Mouse (Mus musculus) heart, adult 11 months (tissue): ENCODE results near the gene Gpsm3.

Experiments
- DNase-seq: peaks from one replicate; pipeline ENCODE4 v3.0.0; 2022

Gene Gpsm3

GRCm38 (mm10) chr17:34604511-34605237, 15.1 kb downstream of the Gpsm3 start:
- peak; percentile 94 for DNase-seq

DNA sequence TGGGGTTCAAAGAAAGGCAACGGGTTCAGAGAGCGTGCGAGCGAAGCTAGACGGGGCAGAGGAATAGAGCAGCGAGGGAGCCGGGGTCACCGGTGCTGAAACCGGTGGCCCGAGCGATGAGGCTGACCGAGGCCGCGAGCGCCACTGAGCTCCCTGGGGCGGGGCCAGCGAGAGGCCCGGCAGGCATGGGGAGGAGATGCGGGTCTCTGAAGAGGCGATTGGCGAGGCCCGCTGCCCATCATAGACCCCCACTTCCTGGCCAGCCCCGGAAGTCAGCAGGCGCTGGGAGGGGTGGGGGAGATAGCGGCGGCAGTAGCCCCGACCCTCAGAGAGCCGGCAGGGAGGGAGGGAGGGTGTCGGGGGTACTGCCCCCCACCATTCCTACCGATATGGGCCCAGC, 16.0 kb downstream of the Gpsm3 start:
- peak; percentile 100 for DNase-seq

- DNase-seq = peak; percentile 95
These were observed 16.8 kb downstream of the Gpsm3 start for GRCm38 (mm10) chr17:34606186-34607039.

DNA sequence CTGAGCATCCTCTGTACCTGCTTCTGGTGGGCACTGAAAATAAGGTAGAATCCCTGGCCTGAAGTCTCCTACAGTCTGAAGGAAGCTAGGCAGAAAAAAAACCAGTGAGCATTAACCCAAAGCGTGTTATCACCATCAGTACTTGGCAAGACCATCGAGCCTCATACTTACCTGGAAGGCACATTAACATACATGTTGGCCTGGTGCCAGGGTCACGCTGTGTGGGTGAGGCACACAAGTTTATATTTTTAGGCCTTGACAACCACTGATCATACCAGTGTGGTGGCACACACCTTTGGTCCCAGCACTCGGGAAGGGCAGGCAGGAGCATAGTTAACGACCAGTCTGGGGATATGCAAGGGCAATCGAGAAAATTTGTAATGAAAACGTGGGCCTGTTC, 18.4 kb downstream of the Gpsm3 start:
- DNase-seq = no peak

GRCm38 (mm10) chr17:34611050-34611449, 21.4 kb downstream of the Gpsm3 start:
- DNase-seq = no peak

GRCm38 (mm10) chr17:34613054-34613645, 23.5 kb downstream of the Gpsm3 start:
- no peak for DNase-seq

- no peak for DNase-seq
These were observed 24.2 kb downstream of the Gpsm3 start for GRCm38 (mm10) chr17:34613830-34614229.

GRCm38 (mm10) chr17:34615871-34616270, 26.3 kb downstream of the Gpsm3 start, which contains the start of gene Egfl8:
Gene Egfl8 (minus strand): TSS chr17:34615971.
- no peak for DNase-seq

DNA sequence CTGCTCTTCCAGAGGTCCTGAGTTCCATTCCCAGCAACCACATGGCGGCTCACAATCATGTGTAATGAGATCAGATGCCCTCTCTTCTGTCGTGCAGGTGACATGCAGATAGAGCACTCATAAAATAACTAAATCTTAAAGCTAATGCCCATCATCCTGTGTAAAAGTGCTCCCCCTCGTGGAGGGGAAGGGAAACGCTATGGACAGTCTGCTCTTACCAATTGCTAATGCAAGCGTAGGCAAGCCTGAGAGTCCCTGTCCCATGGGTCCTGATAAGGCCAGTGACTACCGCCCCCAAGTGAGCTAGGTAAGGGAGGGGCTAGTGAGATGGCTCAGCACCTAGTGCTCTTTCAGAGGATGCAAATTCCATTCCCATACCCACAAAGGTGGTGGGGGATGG, 29.4 kb downstream of the Gpsm3 start:
- no peak for DNase-seq

DNA sequence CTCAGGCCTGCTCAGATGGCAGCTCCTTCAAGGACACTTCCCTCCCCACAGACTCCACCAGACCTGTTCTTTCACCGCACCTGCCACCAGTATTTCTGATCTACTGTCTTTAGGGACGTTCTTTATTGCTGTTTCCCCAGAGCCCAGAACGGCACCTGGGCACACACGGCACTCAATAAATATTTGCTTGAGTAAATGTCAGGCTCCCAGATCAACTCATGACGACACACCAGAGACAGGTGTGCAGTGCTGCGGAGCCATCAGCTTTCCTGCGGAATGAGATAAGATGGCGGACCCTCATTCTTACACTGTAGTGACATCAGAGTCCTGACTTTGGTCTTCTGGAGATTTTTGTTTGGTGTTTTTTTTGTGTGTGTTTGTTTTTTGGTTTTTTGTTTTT, 31.4 kb downstream of the Gpsm3 start:
- no peak for DNase-seq

- DNase-seq = no peak
These were observed 33.6 kb downstream of the Gpsm3 start for GRCm38 (mm10) chr17:34623161-34623560.

- no peak for DNase-seq
These were observed 35.4 kb downstream of the Gpsm3 start for GRCm38 (mm10) chr17:34624981-34625380.

- no peak for DNase-seq
These were observed 36.6 kb downstream of the Gpsm3 start for GRCm38 (mm10) chr17:34626062-34626772.

- peak; percentile 96 for DNase-seq
These were observed 37.1 kb downstream of the Gpsm3 start for GRCm38 (mm10) chr17:34626773-34627092.

DNA sequence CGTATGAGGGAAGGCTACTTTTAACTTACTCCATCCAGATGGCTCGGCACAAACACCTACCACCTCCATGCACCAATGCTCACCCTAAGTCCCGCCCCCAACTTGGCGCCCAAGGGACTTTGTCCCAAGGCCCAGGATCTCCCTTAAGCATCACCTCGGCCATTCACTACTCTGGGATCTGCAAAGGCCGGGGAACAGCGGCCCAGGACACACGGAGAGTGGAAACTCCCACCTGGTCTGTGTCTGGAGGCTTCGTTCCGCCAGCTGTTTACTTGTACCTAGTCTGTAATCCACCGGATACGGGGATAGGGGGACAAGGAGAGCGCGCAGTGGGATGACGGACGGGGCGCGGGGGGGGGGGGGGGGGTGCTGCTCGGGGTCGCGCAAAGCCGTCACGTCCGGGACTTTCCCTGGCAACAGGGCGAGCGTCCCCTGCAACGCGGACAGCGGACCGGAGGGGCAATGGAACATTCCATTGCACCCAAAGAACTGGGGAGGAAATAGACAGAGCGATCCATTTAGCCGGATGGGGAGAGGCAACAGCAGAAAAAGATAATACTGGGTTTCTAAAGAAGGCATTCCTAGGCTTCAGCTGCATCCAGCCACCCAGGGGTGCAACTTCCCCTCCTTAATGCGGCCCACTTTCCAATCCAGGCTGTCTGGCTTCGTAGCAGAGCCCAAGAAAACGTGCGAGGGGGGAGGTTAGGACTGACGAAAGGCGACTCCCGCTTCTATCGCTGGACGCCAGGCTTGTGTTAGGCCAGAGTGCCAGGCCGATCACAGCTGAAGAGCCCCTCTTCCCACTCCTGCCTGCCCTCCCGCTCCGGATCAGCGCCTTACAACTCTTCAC, 37.7 kb downstream of the Gpsm3 start:
- peak; percentile 99 for DNase-seq

GRCm38 (mm10) chr17:34627943-34628643, 38.5 kb downstream of the Gpsm3 start, which contains the start of gene Ppt2:
Gene Ppt2 (minus strand): TSS chr17:34628510.
- peak; percentile 97 for DNase-seq

- DNase-seq = no peak
These were observed 39.0 kb downstream of the Gpsm3 start for GRCm38 (mm10) chr17:34628644-34628967.

DNA sequence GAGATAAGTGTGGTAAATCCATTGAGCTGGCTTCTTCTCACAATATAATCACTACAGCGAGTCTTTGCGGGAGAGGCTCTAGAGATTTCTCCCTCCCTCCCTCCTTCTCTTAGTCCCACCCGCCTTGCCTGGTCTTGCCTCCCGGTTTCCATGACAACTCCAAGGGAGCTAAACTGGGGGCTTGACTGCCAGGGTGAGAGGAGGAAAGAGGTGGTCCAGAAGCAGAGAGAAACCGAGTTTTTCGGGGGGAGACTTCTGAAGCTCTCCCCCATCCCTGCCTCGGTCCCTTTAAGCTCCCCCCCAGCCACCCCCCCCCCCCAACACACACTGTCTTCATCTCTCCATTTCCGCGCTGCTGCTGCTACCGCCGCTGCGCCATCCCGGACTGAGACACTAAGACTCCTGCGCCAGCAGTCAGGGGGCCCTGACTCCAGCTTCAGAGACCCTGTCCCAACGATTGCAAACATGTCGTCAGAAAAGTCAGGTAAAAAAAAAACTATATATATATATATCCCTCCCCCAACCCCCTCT, 39.7 kb downstream of the Gpsm3 start, which contains the start of gene Prrt1:
Prrt1 (plus strand) TSS at position 313 of the 531 bp plus-strand sequence.
- DNase-seq = peak; percentile 95

- no peak for DNase-seq
These were observed 40.4 kb downstream of the Gpsm3 start for GRCm38 (mm10) chr17:34629796-34630603.

- DNase-seq = peak; percentile 96
These were observed 41.2 kb downstream of the Gpsm3 start for GRCm38 (mm10) chr17:34630761-34631301.
